Mouse (Mus musculus): ENCODE measurements around the gene Uck1. TPM values are rescaled to one million over a fixed set of nuclear protein-coding genes. Genes with fewer than 3 reads are reported as not detected.

Uck1 gene
- polyA plus RNA-seq, 1 experiment = 65.4 TPM

DNA sequence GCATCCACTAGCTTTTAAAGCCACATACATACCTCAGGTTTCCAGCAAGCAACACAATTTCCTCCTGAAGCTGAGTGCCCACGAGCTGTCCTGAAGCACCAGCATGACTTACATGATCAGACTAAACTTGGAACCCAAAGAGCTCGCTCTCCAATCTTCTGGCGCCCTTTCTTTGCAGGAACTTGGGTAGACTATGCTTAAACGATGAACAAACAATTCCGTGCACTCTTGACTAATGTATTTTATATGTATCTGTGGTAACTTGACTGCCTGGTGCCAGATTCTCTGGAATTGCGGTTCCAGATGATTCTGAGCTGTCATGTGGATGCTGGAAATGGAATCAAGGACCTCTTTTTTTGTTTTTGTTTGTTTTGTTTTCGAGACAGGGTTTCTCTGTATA lies 24.5 kb downstream of the Uck1 start:
- H3K4me3 ChIP-seq (replicated peaks; ENCODE audit: extremely low read depth, low read depth, low read length) = no peak overlapping the region
- no peaks in the 10 kb centered on the region; the same call in 1 of the 2 replicates for H3K4me1 ChIP-seq (ENCODE audit: control insufficient read depth, insufficient read depth, low read length)
- no peak for DNase-seq
- WGBS = 15% methylated on average over 7 of the region's 7 CpGs
- TF ChIP-seq CTCF (IDR thresholded peaks at IDR 0.05; ENCODE audit: insufficient read depth, low read length) (no peak), POLR2A (IDR thresholded peaks at IDR 0.05; ENCODE audit: borderline replicate concordance, extremely low read depth, low read depth, low read length) (no peak)

DNA sequence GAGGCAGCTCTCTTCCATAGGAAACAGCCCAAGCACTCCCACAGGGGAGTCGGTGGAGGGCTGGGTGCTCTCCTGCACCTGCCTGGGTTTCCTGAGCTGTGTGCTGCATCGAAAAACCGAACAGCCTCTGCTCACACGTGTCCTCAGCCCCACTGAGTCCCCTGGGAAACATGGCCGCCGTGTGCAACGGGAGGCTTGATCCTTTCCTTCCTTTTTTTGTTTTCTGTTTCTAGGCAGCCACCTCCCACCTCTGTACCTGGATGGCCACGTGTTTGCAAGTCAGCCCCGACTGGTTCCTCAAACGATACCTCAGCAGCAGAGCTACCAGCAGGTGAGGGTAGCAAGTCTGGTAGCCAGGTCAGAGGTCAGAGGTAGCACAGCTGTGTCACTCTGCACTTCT lies 37.9 kb downstream of the Uck1 start:
- 71% methylated on average over 10 of the region's 10 CpGs for WGBS
- no peak overlapping the region for H3K4me3 ChIP-seq (replicated peaks; ENCODE audit: extremely low read depth, low read depth, low read length)
- no peak for TF ChIP-seq POLR2A (IDR thresholded peaks at IDR 0.05; ENCODE audit: borderline replicate concordance, extremely low read depth, low read depth, low read length)
- no peak for TF ChIP-seq CTCF (IDR thresholded peaks at IDR 0.05; ENCODE audit: insufficient read depth, low read length)
- DNase-seq = no peak
- H3K4me1 ChIP-seq (ENCODE audit: control insufficient read depth, insufficient read depth, low read length) = no peaks in the 10 kb centered on the region

DNA sequence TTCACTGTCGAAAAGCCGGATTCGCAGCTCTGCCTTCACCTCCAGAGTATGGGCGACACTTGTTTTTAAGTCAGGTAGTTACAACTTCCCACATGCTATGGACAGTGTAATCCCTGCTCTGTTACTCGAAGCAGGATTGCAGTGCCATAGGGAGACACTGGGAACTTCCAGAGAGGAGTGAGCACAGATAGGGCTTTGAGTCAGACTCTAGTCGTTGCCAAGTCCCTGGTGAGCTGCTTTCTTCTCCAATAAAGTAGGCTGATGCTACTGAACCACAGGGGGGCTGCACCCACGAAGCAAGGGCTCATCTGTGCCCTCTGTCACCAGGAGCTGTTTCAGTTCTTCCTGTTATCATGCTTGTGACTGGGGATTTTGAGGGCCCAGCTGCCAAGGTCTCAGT lies 38.4 kb downstream of the Uck1 start:
- no peak for TF ChIP-seq CTCF (IDR thresholded peaks at IDR 0.05; ENCODE audit: insufficient read depth, low read length)
- no peak for TF ChIP-seq POLR2A (IDR thresholded peaks at IDR 0.05; ENCODE audit: borderline replicate concordance, extremely low read depth, low read depth, low read length)
- Histone ChIP-seq H3K4me3 (replicated peaks; ENCODE audit: extremely low read depth, low read depth, low read length) (no peak overlapping the region), H3K4me1 (ENCODE audit: control insufficient read depth, insufficient read depth, low read length) (no peaks in the 10 kb centered on the region)
- WGBS = 84% methylated on average over 7 of the region's 7 CpGs
- no peak for DNase-seq

DNA sequence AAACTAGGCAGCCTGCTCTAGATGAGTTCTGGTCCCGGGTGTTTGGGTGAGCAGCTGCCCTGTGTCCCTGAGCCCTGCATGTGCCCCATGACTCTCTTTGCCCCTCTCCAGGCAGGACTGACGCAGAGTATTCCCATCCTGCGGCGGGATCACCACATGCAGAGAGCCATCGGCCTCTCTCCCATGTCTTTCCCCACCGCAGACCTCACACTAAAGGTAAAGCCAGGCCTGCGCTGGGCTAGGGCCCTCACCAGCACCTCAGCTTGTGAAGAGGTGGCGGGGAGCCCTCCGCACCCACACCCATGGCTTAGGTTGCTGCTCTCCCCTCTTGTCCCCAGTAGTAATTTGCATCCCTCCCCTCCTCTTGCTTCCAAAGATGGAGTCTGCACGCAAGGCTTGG lies 39.0 kb downstream of the Uck1 start:
- no peak for DNase-seq
- H3K4me3 ChIP-seq (replicated peaks; ENCODE audit: extremely low read depth, low read depth, low read length) = no peak overlapping the region
- no peak for TF ChIP-seq POLR2A (IDR thresholded peaks at IDR 0.05; ENCODE audit: borderline replicate concordance, extremely low read depth, low read depth, low read length)
- no peak for TF ChIP-seq CTCF (IDR thresholded peaks at IDR 0.05; ENCODE audit: insufficient read depth, low read length)
- H3K4me1 ChIP-seq (ENCODE audit: control insufficient read depth, insufficient read depth, low read length) = no peaks in the 10 kb centered on the region
- 91% methylated on average over 10 of the region's 10 CpGs for WGBS

DNA sequence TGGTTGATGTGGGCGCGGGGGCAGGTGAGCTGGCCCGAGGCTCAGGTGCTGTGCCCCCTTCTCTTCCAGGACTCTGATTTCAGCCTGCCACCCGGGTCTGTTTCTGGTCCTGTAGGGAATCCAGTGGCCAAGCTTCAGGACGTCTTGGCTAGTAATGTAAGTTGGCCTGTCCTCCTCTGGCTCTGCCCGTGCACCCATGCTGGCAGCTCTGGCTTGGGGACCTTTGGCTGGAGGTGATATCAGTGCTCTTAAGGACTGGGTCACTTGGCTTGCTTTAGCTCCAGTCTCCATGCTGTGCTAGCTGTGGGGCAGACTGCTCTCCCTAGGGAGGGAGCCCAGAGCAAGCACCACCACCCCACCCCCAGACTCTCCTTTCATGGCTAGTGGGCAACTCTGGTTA lies 39.9 kb downstream of the Uck1 start:
- DNase-seq = no peak
- Histone ChIP-seq H3K4me1 (ENCODE audit: control insufficient read depth, insufficient read depth, low read length) (no peaks in the 10 kb centered on the region), H3K4me3 (replicated peaks; ENCODE audit: extremely low read depth, low read depth, low read length) (no peak overlapping the region)
- no peak for TF ChIP-seq CTCF (IDR thresholded peaks at IDR 0.05; ENCODE audit: insufficient read depth, low read length)
- no peak for TF ChIP-seq POLR2A (IDR thresholded peaks at IDR 0.05; ENCODE audit: borderline replicate concordance, extremely low read depth, low read depth, low read length)
- WGBS = 91% methylated on average over 6 of the region's 6 CpGs

DNA sequence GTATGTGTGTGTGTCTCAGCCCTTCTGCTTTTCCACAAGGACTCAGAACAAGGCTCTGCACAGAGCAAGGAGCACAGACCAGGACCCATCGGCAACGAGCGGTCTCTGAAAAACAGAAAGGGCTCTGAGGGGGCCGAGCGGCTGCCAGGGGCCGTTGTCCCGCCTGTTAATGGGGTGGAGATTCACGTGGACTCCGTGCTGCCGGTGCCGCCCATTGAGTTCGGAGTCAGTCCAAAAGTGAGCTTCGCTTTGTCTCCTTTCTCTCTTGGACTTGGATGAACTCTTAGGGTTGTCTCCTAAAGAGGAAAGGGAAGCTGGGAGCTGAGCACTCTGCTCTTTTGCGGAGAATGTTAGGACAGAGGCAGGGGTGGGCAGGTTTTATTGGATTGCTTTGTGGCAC lies 40.5 kb downstream of the Uck1 start:
- no peak overlapping the region for H3K4me3 ChIP-seq (replicated peaks; ENCODE audit: extremely low read depth, low read depth, low read length)
- H3K4me1 ChIP-seq (ENCODE audit: control insufficient read depth, insufficient read depth, low read length) = no peaks in the 10 kb centered on the region
- WGBS = 93% methylated on average over 14 of the region's 14 CpGs
- no peak for DNase-seq
- TF ChIP-seq POLR2A (IDR thresholded peaks at IDR 0.05; ENCODE audit: borderline replicate concordance, extremely low read depth, low read depth, low read length) (no peak), CTCF (IDR thresholded peaks at IDR 0.05; ENCODE audit: insufficient read depth, low read length) (no peak)

DNA sequence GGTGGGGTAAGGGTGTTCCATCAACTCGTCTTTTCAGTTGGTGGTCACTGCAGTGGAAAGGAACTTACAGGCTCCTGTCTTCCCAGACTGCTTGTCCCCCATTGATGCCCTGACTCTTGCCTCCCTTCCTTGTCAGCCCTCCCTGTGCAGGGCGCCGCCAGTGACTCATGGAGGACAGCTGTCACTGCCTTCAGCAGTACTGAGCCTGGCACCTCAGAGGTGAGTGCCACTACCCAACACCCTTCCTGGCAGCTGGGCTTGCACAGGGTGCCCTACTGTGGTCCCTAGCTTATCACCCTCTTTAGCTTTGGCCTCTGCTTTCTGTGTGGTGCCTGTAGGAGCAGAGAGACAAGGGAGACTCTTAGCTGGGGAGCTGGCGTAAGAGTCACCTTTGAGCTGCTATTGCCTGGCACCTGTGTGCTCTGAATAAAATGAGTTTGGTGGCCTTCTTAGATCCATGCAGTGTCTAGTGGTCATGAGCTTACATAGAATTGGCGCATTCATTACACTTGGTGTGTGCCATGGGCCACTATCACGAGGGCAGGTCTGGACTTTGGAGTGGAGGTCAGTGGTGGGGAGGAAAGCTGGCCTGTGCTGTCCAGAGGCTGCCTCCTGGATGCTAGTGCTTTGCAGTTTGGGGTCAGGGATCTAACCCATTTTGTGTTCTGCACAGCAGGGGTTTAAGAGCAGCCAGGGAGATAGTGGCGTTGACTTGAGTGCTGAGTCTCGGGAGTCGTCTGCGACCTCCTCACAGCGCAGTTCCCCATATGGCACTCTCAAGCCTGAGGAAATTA lies 41.2 kb downstream of the Uck1 start:
- TF ChIP-seq CTCF (IDR thresholded peaks at IDR 0.05; ENCODE audit: insufficient read depth, low read length) = no peak
- TF ChIP-seq POLR2A (IDR thresholded peaks at IDR 0.05; ENCODE audit: borderline replicate concordance, extremely low read depth, low read depth, low read length) = no peak
- no peak for DNase-seq
- WGBS = 92% methylated on average over 11 of the region's 11 CpGs
- no peak overlapping the region for H3K4me3 ChIP-seq (replicated peaks; ENCODE audit: extremely low read depth, low read depth, low read length)
- no peaks in the 10 kb centered on the region for H3K4me1 ChIP-seq (ENCODE audit: control insufficient read depth, insufficient read depth, low read length)

DNA sequence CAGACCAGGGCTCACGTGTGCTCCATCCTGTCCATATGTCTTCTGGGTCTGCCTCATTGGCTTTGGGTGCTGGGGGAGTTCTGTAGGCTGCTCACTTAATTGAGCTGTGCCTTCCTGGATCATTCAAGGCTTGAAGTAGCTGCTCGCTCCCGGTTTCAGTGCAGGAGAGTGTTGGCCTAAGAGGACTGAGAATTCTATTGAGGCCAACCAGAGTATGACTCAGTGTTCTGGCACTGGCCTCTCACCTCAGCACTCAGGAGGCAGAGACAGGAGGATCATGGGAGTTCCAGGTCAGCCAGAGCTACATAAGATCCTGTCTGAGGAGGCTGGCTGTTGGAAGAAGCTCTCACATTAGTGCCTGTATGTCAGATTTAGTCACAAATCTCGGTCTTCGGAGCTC lies 41.8 kb downstream of the Uck1 start:
- Histone ChIP-seq H3K4me3 (replicated peaks; ENCODE audit: extremely low read depth, low read depth, low read length) (no peak overlapping the region), H3K4me1 (ENCODE audit: control insufficient read depth, insufficient read depth, low read length) (no peaks in the 10 kb centered on the region)
- WGBS = 89% methylated on average over 5 of the region's 5 CpGs
- TF ChIP-seq POLR2A (IDR thresholded peaks at IDR 0.05; ENCODE audit: borderline replicate concordance, extremely low read depth, low read depth, low read length) (no peak), CTCF (IDR thresholded peaks at IDR 0.05; ENCODE audit: insufficient read depth, low read length) (no peak)
- DNase-seq = no peak

DNA sequence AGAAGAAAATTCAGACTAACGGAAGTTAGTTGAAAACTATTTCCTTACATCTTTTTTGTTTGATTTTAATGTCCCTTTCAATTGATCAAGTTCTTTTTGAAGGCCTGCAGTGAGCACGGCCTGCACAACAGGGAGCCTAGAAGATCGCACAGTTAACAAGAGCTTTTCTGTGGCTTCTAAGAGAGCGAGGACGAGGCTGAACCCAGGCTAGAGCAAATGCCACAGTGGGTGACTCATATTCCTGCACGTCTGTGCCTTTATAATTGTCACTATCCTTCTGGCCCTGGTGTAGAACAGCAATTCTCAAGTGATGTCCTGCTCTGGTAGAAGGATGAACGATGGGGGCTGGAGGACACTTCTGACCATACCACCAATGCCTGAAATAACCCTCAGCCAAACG lies 42.3 kb downstream of the Uck1 start:
- TF ChIP-seq POLR2A (IDR thresholded peaks at IDR 0.05; ENCODE audit: borderline replicate concordance, extremely low read depth, low read depth, low read length) (no peak), CTCF (IDR thresholded peaks at IDR 0.05; ENCODE audit: insufficient read depth, low read length) (no peak)
- WGBS = 87% methylated on average over 8 of the region's 8 CpGs
- no peak overlapping the region for H3K4me3 ChIP-seq (replicated peaks; ENCODE audit: extremely low read depth, low read depth, low read length)
- no peak for DNase-seq
- no peaks in the 10 kb centered on the region for H3K4me1 ChIP-seq (ENCODE audit: control insufficient read depth, insufficient read depth, low read length)

DNA sequence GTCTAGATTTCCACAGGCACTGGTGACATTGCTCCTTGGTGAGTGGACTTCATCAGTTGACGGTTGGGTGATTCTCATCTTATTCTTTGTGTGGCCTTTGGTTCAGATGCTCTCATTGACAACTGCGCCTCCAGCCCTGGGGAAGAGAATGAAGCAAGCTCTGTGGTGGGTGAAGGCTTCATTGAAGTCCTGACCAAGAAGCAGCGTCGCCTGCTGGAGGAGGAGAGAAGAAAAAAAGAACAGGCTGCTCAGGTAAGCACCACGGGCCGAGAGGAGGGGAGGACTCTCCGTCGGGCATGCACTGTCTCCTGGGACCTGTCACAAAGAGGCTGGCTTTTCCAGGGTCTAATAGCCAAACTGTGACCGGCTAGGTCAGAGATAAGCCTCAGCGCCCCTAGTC lies 43.5 kb downstream of the Uck1 start:
- TF ChIP-seq POLR2A (IDR thresholded peaks at IDR 0.05; ENCODE audit: borderline replicate concordance, extremely low read depth, low read depth, low read length) = no peak
- no peak for TF ChIP-seq CTCF (IDR thresholded peaks at IDR 0.05; ENCODE audit: insufficient read depth, low read length)
- no peak for DNase-seq
- WGBS = 89% methylated on average over 10 of the region's 10 CpGs

More for the DNA sequence above, 43.5 kb downstream of the Uck1 start:
- Histone ChIP-seq H3K4me3 (replicated peaks; ENCODE audit: extremely low read depth, low read depth, low read length) (no peak overlapping the region), H3K4me1 (ENCODE audit: control insufficient read depth, insufficient read depth, low read length) (no peaks in the 10 kb centered on the region)
